Mouse (Mus musculus): ENCODE measurements at regions not wholly inside any gene's neighbourhood (a gene's known extent, or its start where the extent isn't known, plus 50 kb on each side); places are given as distances from the start of the nearest gene placed in this dataset.

GRCm38 (mm10) chr6:58752496-58752895 lies 78.8 kb upstream of the Herc3 start:
- DNase-seq (ENCODE audit: low read depth, low spot score) = no peak

DNA sequence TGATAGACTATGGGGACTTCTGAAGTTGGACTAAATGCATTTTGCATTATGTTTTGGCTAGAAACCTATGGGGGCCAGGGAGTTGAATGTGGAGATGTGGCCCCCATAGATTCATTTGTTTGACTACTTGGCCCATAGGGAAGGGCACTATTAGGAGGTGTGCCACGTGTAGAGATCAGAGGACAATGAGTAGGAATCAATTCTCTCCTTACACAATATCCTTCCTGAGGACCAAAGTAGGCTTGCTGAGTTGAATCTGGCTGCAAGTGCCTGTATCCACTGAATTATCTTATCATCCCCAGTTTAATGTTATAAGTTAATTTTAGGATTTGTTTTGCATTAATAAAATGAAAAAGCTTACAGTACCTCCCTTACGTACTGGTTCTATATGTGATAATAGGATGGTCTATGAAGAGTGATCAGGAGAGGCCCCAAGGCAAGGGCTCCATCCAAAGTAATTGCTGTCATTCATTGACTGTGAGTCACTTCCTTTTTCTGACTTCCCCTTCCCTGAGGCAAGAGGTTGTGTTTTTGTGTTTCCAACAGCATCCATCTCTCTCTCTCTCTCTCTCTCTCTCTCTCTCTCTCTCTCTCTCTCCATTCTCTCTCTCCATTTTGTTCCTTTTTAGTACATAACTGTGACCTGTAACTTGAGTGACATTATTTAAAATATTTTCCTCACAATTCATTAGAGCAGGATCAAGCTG lies 74.8 kb upstream of the Herc3 start:
- no peak for DNase-seq (ENCODE audit: low read depth, low spot score)

DNA sequence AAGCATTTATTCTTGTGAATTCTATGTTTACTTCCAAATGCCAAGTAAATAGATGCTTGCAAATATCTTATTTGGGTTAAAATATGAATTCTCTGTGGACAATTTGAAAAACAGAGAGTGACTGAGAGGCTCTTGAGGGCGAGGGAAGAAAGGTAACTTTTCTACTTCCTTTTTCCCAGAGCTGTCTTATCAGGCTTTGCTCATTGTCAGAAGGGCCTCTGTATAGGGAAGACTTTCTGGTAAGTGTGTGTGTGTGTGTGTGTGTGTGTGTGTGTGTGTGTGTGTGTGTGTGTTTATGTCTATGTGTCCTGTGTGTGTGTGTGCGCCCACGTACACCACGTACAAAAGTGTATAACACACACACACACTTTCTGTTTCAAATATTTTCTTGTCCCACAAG lies 73.9 kb upstream of the Herc3 start:
- DNase-seq (ENCODE audit: low read depth, low spot score) = no peak

DNA sequence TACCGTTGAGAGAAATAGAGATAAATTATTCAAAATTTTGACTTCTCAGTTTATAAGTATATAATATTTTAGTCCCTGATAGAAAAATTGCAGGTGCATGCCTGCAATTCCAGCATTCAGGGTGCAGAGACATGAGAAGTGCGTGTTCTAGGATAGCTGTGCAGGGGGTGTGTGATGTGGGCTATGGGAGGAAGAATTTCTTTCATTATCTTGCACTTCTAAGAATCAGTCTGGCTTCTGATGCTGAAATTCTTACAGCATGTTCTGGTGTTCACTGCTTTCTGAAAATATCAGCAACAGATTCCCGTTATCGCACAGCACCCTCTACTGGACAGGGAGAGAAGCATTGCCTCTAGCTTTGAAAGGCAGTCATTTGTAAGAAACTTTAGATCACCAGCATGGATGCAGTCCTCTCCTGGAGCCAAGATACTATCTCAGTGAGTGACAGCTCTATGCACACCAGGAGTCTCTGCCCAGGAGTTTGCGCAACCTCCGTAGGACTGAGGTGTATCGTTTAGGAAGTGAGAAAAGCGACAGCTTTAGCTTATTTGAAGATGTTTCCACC lies 60.5 kb upstream of the Herc3 start:
- peak; percentile 55 for DNase-seq (ENCODE audit: low read depth, low spot score)

GRCm38 (mm10) chr6:58772014-58772413 lies 59.3 kb upstream of the Herc3 start:
- DNase-seq (ENCODE audit: low read depth, low spot score) = peak; percentile 26

All from telencephalon, adult 2 months (tissue).